Mouse (Mus musculus) heart, postnatal 0 days (tissue): ENCODE data around the gene Rnf40. TPM values are rescaled to one million over a fixed set of nuclear protein-coding genes. Genes with fewer than 3 reads are reported as not detected.
A peak's percentile ranks its signal among the peaks of the same experiment; 100 is the strongest.

Experiments used
- ATAC-seq: fragments of 200-750 bp; cut with Nextera tagmentation; 2 replicates; pipeline ENCODE4 v1.8.0; 2017; ENCODE audit warnings: low read depth, moderate number of reproducible peaks, moderate library complexity; ENCODE audit not compliant: insufficient read depth
- DNase-seq: peaks from one replicate; pipeline ENCODE4 v3.0.0-alpha.2; 2016; ENCODE audit warnings: low spot score
- H3K27ac ChIP-seq: fragments of 300-500 bp; sonication (generic); 2 replicates; pipeline ENCODE4 v1.5.1; 2014; ENCODE audit warnings: low read depth, mild to moderate bottlenecking
- H3K27me3 ChIP-seq: fragments of 300-500 bp; sonication (generic); 2 replicates; pipeline ENCODE4 v1.6.1; 2014; ENCODE audit warnings: low read length, mixed read lengths; ENCODE audit not compliant: control insufficient read depth, insufficient read depth
- H3K36me3 ChIP-seq: fragments of 300-500 bp; sonication (generic); replicated peaks from 2 replicates; pipeline ENCODE4 v1.6.1; 2014; ENCODE audit warnings: low read length, mixed read lengths; ENCODE audit not compliant: control insufficient read depth, insufficient read depth
- H3K4me1 ChIP-seq: fragments of 300-500 bp; sonication (generic); 2 replicates; pipeline ENCODE4 v1.6.1; 2014; ENCODE audit warnings: antibody characterized with exemption; ENCODE audit not compliant: control insufficient read depth, insufficient read depth
- H3K4me2 ChIP-seq: fragments of 300-500 bp; sonication (generic); 2 replicates; pipeline ENCODE4 v1.6.1; 2014; ENCODE audit warnings: low read depth, mild to moderate bottlenecking, low read length, moderate library complexity
- H3K4me3 ChIP-seq: fragments of 300-500 bp; sonication (generic); 2 replicates; pipeline ENCODE4 v1.5.1; 2014; ENCODE audit warnings: low read depth, low read length
- H3K9ac ChIP-seq: fragments of 300-500 bp; sonication (generic); replicated peaks from 2 replicates; pipeline ENCODE4 v1.6.1; 2014; ENCODE audit warnings: low read depth, low read length, mixed read lengths
- H3K9me3 ChIP-seq: fragments of 300-500 bp; sonication (generic); replicated peaks from 2 replicates; pipeline ENCODE4 v1.6.1; 2016; ENCODE audit warnings: low read length; ENCODE audit not compliant: control insufficient read depth
- CTCF ChIP-seq: IDR thresholded peaks from 2 replicates; pipeline ENCODE4 v1.5.1; 2016; ENCODE audit warnings: antibody characterized with exemption, control low read depth, low read depth
- EP300 ChIP-seq: IDR thresholded peaks from 2 replicates; pipeline ENCODE4 v1.6.1; 2016; ENCODE audit warnings: antibody characterized with exemption, low read depth
- WGBS: fragments of 180-500 bp; shearing (Covaris S2); extraction: QIAGEN DNeasy Blood & Tissue Kit; methylation state at CpG from one replicate; pipeline ENCODE4 v1.1.7; 2014; 5-methylcytosine and 5-hydroxymethylcytosine counted together
- polyA plus RNA-seq: library from polyadenylated mRNA; unstranded; fragments of >200 nt; fragmentation: Nextera tagmentation; extraction: Ambion mirVana; gene quantifications from 2 replicates; pipeline ENCODE4 v1.2.1, GENCODE M21; 2015
- total RNA-seq: library from RNA; depleted of rRNA; stranded (reverse); fragments of >200 nt; gene quantifications from 2 replicates; pipeline ENCODE4 v1.2.3, GENCODE M21; 2014; ENCODE audit warnings: low replicate concordance; rRNA removed

The Rnf40 gene
- total and polyA plus RNA-seq, 2 experiments from 2014 or later = 20.7 to 23.1 TPM

- DNase-seq (no peak), ATAC-seq (0 out of 2 replicates have a peak, but pooled peaks have one; percentile 33)
- peak overlapping the region; percentile 57 for H3K4me2 ChIP-seq
- TF ChIP-seq EP300 = no peak
- TF ChIP-seq CTCF = no peak
- H3K36me3 ChIP-seq = no peaks in the 10 kb centered on the region
- 11% methylated on average over 18 of the region's 18 CpGs for WGBS
- H3K9ac ChIP-seq = no peak overlapping the region
- H3K9me3 ChIP-seq = no peaks in the 10 kb centered on the region
- H3K4me3 ChIP-seq = no peak overlapping the region; the same call in 1 of the 2 replicates
- no peak overlapping the region for H3K27ac ChIP-seq
- H3K27me3 ChIP-seq = no peaks in the 10 kb centered on the region; the same call in 1 of the 2 replicates
- H3K4me1 ChIP-seq = no peaks in the 10 kb centered on the region
These were observed 63.5 kb downstream of the Rnf40 start for GRCm38 (mm10) chr7:127652050-127652449.

GRCm38 (mm10) chr7:127654318-127654717 is 65.8 kb downstream of the Rnf40 start:
- H3K4me2 ChIP-seq = no peak overlapping the region
- DNase-seq = no peak
- no peak overlapping the region for H3K27ac ChIP-seq
- no peaks in the 10 kb centered on the region; the same call in 1 of the 2 replicates for H3K27me3 ChIP-seq
- TF ChIP-seq CTCF (no peak), EP300 (no peak)
- no peak for ATAC-seq
- H3K36me3 ChIP-seq = no peaks in the 10 kb centered on the region
- H3K4me1 ChIP-seq = no peaks in the 10 kb centered on the region
- H3K9ac ChIP-seq = no peak overlapping the region
- H3K9me3 ChIP-seq = no peaks in the 10 kb centered on the region
- 70% methylated on average over 10 of the region's 10 CpGs for WGBS
- H3K4me3 ChIP-seq = no peak overlapping the region

Other genes starting within 250 kb of the Rnf40 start
- gene Zfp768, start 243.2 kb upstream of the Rnf40 start, total RNA-seq = 46.8 and 54.3 TPM in 2 replicates
- gene Zfp768, start 243.2 kb upstream of the Rnf40 start, polyA plus RNA-seq = 18.4 and 22.0 TPM in 2 replicates
- gene Zfp747, start 212.7 kb upstream of the Rnf40 start, total RNA-seq = 5.8 TPM in 2 replicates
- gene Zfp747, start 212.7 kb upstream of the Rnf40 start, polyA plus RNA-seq = 3.0 and 3.8 TPM in 2 replicates
- gene 9130019O22Rik, start 201.6 kb upstream of the Rnf40 start, total RNA-seq = 2.4 and 3.2 TPM in 2 replicates
- gene 9130019O22Rik, start 201.6 kb upstream of the Rnf40 start, polyA plus RNA-seq = 2.8 TPM in 2 replicates
- 12.1 and 24.7 TPM in 2 replicates for gene E430018J23Rik, start 195.1 kb upstream of the Rnf40 start, total RNA-seq
- gene E430018J23Rik, start 195.1 kb upstream of the Rnf40 start, polyA plus RNA-seq = 3.3 and 3.7 TPM in 2 replicates
- gene Zfp764, start 181.9 kb upstream of the Rnf40 start, total RNA-seq = 6.4 and 11.3 TPM in 2 replicates
- 3.2 and 3.3 TPM in 2 replicates for gene Zfp764, start 181.9 kb upstream of the Rnf40 start, polyA plus RNA-seq
- 8.1 and 15.5 TPM in 2 replicates for gene Zfp688, start 166.7 kb upstream of the Rnf40 start, total RNA-seq
- 11.3 and 13.4 TPM in 2 replicates for gene Zfp688, start 166.7 kb upstream of the Rnf40 start, polyA plus RNA-seq
- 1.9 and 3.0 TPM in 2 replicates for gene Zfp689, start 139.6 kb upstream of the Rnf40 start, total RNA-seq
- gene Zfp689, start 139.6 kb upstream of the Rnf40 start, polyA plus RNA-seq = 2.4 and 2.6 TPM in 2 replicates
- gene Prr14, start 129.2 kb upstream of the Rnf40 start, total RNA-seq = 33.7 and 35.4 TPM in 2 replicates
- gene Prr14, start 129.2 kb upstream of the Rnf40 start, polyA plus RNA-seq = 22.3 and 24.7 TPM in 2 replicates
- 19.1 and 31.1 TPM in 2 replicates for gene Fbrs, start 109.6 kb upstream of the Rnf40 start, total RNA-seq
- gene Fbrs, start 109.6 kb upstream of the Rnf40 start, polyA plus RNA-seq = 5.4 and 5.9 TPM in 2 replicates
- 21.8 and 29.3 TPM in 2 replicates for gene Srcap, start 76.8 kb upstream of the Rnf40 start, total RNA-seq
- 15.0 and 16.1 TPM in 2 replicates for gene Srcap, start 76.8 kb upstream of the Rnf40 start, polyA plus RNA-seq
- 12.5 and 17.4 TPM in 2 replicates for gene Gm42715, start 69.2 kb upstream of the Rnf40 start, total RNA-seq
- gene Gm42715, start 69.2 kb upstream of the Rnf40 start, polyA plus RNA-seq = 4.8 and 5.0 TPM in 2 replicates
- not detected in 2 replicates for gene Tmem265, start 27.4 kb upstream of the Rnf40 start, total RNA-seq
- gene Tmem265, start 27.4 kb upstream of the Rnf40 start, polyA plus RNA-seq = 2.6 and 3.3 TPM in 2 replicates
- gene Phkg2, start 15.4 kb upstream of the Rnf40 start, total RNA-seq = 27.3 and 44.1 TPM in 2 replicates
- gene Phkg2, start 15.4 kb upstream of the Rnf40 start, polyA plus RNA-seq = 22.2 and 23.1 TPM in 2 replicates
- gene Ccdc189, start 172 bp upstream of the Rnf40 start, total RNA-seq = 9.9 and 15.0 TPM in 2 replicates
- gene Ccdc189, start 172 bp upstream of the Rnf40 start, polyA plus RNA-seq = 16.0 and 17.6 TPM in 2 replicates
- 16.8 and 22.0 TPM in 2 replicates for gene Zfp629, start 27.0 kb downstream of the Rnf40 start, total RNA-seq
- 6.9 and 11.3 TPM in 2 replicates for gene Zfp629, start 27.0 kb downstream of the Rnf40 start, polyA plus RNA-seq
- gene Bcl7c, start 120.2 kb downstream of the Rnf40 start, total RNA-seq = 19.3 and 32.4 TPM in 2 replicates
- 25.6 and 27.6 TPM in 2 replicates for gene Bcl7c, start 120.2 kb downstream of the Rnf40 start, polyA plus RNA-seq
- 9.3 and 11.1 TPM in 2 replicates for gene Ctf1, start 124.0 kb downstream of the Rnf40 start, total RNA-seq
- 2.6 and 3.1 TPM in 2 replicates for gene Ctf1, start 124.0 kb downstream of the Rnf40 start, polyA plus RNA-seq
- gene Ctf2, start 143.4 kb downstream of the Rnf40 start, total RNA-seq = not detected in 2 replicates
- gene Ctf2, start 143.4 kb downstream of the Rnf40 start, polyA plus RNA-seq = not detected in 2 replicates
- 8.9 and 21.6 TPM in 2 replicates for gene Fbxl19, start 155.8 kb downstream of the Rnf40 start, total RNA-seq
- gene Fbxl19, start 155.8 kb downstream of the Rnf40 start, polyA plus RNA-seq = 0.42 and 0.56 TPM in 2 replicates
- 31.8 and 38.9 TPM in 2 replicates for gene Orai3, start 181.0 kb downstream of the Rnf40 start, total RNA-seq
- 17.3 and 17.6 TPM in 2 replicates for gene Orai3, start 181.0 kb downstream of the Rnf40 start, polyA plus RNA-seq
- gene Setd1a, start 187.9 kb downstream of the Rnf40 start, total RNA-seq = 7.5 and 14.4 TPM in 2 replicates
- gene Setd1a, start 187.9 kb downstream of the Rnf40 start, polyA plus RNA-seq = 6.0 and 7.6 TPM in 2 replicates
- gene Gm49388, start 196.8 kb downstream of the Rnf40 start, total RNA-seq = not detected in 2 replicates
- gene Gm49388, start 196.8 kb downstream of the Rnf40 start, polyA plus RNA-seq = not detected in 2 replicates
- 36.1 and 47.4 TPM in 2 replicates for gene Hsd3b7, start 211.8 kb downstream of the Rnf40 start, total RNA-seq
- gene Hsd3b7, start 211.8 kb downstream of the Rnf40 start, polyA plus RNA-seq = 23.3 and 27.4 TPM in 2 replicates
- gene Stx4a, start 235.5 kb downstream of the Rnf40 start, total RNA-seq = 4.5 and 14.5 TPM in 2 replicates
- gene Stx4a, start 235.5 kb downstream of the Rnf40 start, polyA plus RNA-seq = 44.7 and 46.5 TPM in 2 replicates
- gene Stx1b, start 235.8 kb downstream of the Rnf40 start, total RNA-seq = 0.15 and 0.19 TPM in 2 replicates
- gene Stx1b, start 235.8 kb downstream of the Rnf40 start, polyA plus RNA-seq = 0.38 and 0.51 TPM in 2 replicates